Mouse (Mus musculus) neutrophil, adult 59 days (primary cell): ENCODE measurements around the gene Pdcd7. TPM values are rescaled to one million over a fixed set of nuclear protein-coding genes. Genes with fewer than 3 reads are reported as not detected.

Experiments used
- total RNA-seq, 2 experiments: library from RNA; stranded (reverse); gene quantifications; 1 replicate in 1 of 2; 2 replicates in 1 of 2; pipeline ENCODE4 v1.2.4; 2023

Gene Pdcd7
- total RNA-seq: 10 to 100 TPM; 12.2 to 12.7 TPM

DNA sequence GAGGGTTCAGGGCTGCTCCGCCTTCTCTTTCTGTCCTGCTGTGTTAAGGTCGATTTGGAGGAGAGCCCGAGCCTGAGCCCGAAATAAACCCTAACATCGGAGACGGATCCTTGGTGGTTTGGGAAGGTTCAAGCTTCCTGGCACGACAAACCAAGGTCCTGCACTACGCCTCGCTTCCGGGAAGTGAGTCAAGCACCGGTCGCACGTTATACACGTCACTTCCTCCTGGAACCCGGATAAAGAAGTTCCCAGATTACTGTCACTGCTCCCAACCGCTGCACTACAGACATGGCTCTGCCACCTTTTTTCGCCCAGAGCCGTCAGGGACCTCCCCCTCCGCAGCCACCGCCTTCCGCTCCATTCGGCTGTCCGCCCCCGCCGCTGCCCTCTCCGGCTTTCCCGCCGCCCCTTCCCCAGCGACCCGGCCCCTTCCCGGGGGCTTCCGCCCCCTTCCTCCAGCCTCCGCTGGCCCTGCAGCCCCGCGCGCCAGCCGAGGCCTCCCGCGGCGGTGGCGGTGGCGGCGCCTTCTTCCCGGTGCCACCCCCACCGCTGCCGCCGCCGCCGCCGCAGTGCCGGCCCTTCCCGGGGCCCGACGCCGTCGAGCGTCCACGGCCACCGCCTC, at the start of gene Pdcd7:
TSS of gene Pdcd7 (plus strand) at position 251 of the 622 bp plus-strand sequence.

DNA sequence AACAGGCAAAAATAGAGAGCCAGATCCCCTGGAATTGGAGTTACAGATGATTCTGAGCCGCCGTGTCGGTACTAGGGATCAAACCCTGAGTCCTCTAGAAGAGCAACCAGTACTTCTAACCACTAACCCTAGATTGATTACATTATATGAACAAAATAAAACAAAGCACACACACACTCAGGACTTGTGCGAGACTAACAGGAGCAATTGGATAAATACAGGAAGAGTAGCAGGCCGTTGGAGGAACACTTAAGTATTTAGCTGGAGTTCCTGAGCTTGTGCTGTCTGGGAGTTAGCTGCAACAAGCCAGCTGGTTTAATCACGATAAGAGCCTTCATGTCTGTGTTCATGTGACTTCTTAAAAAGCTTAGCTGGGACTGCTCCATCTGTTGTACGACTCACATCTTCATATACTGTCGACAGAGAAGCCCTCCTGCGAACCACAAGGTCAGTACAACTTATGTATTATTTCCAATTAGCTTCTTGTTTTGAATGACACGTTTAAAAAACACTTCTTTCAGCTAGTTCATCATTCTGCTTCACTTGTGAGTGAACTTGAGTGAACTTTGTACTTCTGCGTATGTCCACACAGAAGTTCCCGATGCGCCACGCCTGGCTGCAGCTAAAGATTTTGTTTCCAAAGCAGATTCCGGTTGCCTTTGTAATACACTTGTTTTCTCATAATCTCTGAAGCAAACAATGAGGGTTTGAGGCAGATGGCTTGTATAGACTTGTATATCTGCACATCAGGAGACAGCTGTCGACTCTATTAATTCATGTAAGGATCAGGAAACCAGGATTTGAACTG, 14.9 kb downstream of the Pdcd7 start, which contains the start of gene Ubap1l:
TSS of gene Ubap1l (plus strand) at position 401 of the 808 bp plus-strand sequence.

GRCm38 (mm10) chr9:65391613-65391964, 45.7 kb downstream of the Pdcd7 start, which contains the start of gene Kbtbd13:
Gene Kbtbd13 (minus strand): TSS chr9:65391652.

DNA sequence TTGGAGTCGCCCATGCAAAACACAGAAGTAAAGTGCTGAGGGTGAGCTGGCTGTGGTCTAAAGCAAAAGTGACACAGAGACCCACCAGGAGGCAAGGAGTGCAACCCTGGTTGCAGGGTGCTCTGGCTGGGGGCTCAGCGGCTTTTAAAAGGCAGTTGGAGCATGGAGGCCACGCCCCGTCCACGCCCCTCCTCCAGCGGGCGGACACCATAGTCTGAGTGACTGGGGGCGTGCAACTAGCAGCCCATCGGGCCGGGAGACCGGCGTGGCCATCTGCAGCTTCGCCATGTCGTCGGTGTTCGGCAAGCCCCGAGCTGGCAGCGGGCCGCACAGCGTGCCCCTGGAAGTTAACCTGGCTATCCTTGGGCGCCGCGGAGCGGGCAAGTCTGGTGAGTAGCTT, 52.4 kb downstream of the Pdcd7 start, which contains the start of gene Rasl12:
TSS of gene Rasl12 (plus strand) at position 228 of the 400 bp plus-strand sequence.

Other genes starting within 250 kb of the Pdcd7 start
- not detected for gene Igdcc4, start 244.6 kb upstream of the Pdcd7 start, total RNA-seq
- gene Igdcc3, start 204.9 kb upstream of the Pdcd7 start, total RNA-seq: not detected
- 1 to 10 TPM; 2.9 to 3.5 TPM for gene Parp16, start 150.8 kb upstream of the Pdcd7 start, total RNA-seq
- gene Cilp, start 80.9 kb upstream of the Pdcd7 start, total RNA-seq: not detected
- gene Clpx, start 51.8 kb upstream of the Pdcd7 start, total RNA-seq: 10 to 100 TPM; 18.7 to 19.0 TPM
- under 1 TPM in 1 of 2 experiments, not detected in 1; 0.47 TPM for gene Ubap1l, start 14.9 kb downstream of the Pdcd7 start, total RNA-seq
- not detected for gene Kbtbd13, start 45.5 kb downstream of the Pdcd7 start, total RNA-seq
- gene Rasl12, start 52.4 kb downstream of the Pdcd7 start, total RNA-seq: not detected
- not detected for gene Slc51b, start 76.9 kb downstream of the Pdcd7 start, total RNA-seq
- gene Mtfmt, start 89.7 kb downstream of the Pdcd7 start, total RNA-seq: 1 to 10 TPM; 4.9 to 7.3 TPM
- 10 to 100 TPM; 63.4 to 78.5 TPM for gene Spg21, start 114.8 kb downstream of the Pdcd7 start, total RNA-seq
- 1 to 10 TPM in 1 of 2 experiments, under 1 TPM in 1; 0.38 to 1.0 TPM for gene Ankdd1a, start 174.1 kb downstream of the Pdcd7 start, total RNA-seq
- 100 to 1,000 TPM; 196 to 205 TPM for gene Plekho2, start 233.9 kb downstream of the Pdcd7 start, total RNA-seq
- gene Pif1, start 241.1 kb downstream of the Pdcd7 start, total RNA-seq: 10 to 100 TPM in 1 of 2 experiments, 1 to 10 TPM in 1; 8.2 to 10.9 TPM